Mouse (Mus musculus): Measurements from ENCODE around the gene Eif4e2. TPM values are rescaled to one million over a fixed set of nuclear protein-coding genes. Genes with fewer than 3 reads are reported as not detected.

The Eif4e2 gene
- polyA plus RNA-seq, 1 experiment, result 127 TPM

- TF ChIP-seq CTCF (IDR thresholded peaks at IDR 0.05; ENCODE audit: control insufficient read depth, insufficient read depth, insufficient replicate concordance, low read depth, low read length), result no peak
- no peak for TF ChIP-seq POLR2A (IDR thresholded peaks at IDR 0.05; ENCODE audit: control insufficient read depth, low read depth, low read length)
- Histone ChIP-seq H3K36me3 (ENCODE audit: control insufficient read depth, insufficient read depth, low read length) (no peaks in the 10 kb centered on the region), H3K4me3 (ENCODE audit: control insufficient read depth, low read depth, low read length) (no peak overlapping the region), H3K27ac (ENCODE audit: control insufficient read depth, insufficient read depth, low read depth, low read length) (no peak overlapping the region), H3K4me1 (ENCODE audit: control insufficient read depth, insufficient read depth, low read length) (peaks cover 10% of the 10 kb centered on the region), H3K27me3 (ENCODE audit: control insufficient read depth, insufficient read depth, low read length) (no peaks in the 10 kb centered on the region)
Measured at GRCm38 (mm10) chr1:87280281-87280680, 66.6 kb downstream of the Eif4e2 start.

GRCm38 (mm10) chr1:87281599-87282412 is 68.1 kb downstream of the Eif4e2 start:
- Histone ChIP-seq H3K4me3 (ENCODE audit: control insufficient read depth, low read depth, low read length) (peak overlapping the region; percentile 55), H3K27ac (ENCODE audit: control insufficient read depth, insufficient read depth, low read depth, low read length) (no peak overlapping the region), H3K4me1 (ENCODE audit: control insufficient read depth, insufficient read depth, low read length) (peaks cover 10% of the 10 kb centered on the region), H3K27me3 (ENCODE audit: control insufficient read depth, insufficient read depth, low read length) (no peaks in the 10 kb centered on the region), H3K36me3 (ENCODE audit: control insufficient read depth, insufficient read depth, low read length) (no peaks in the 10 kb centered on the region)
- TF ChIP-seq POLR2A (IDR thresholded peaks at IDR 0.05; ENCODE audit: control insufficient read depth, low read depth, low read length) (no peak), CTCF (IDR thresholded peaks at IDR 0.05; ENCODE audit: control insufficient read depth, insufficient read depth, insufficient replicate concordance, low read depth, low read length) (no peak)

- Histone ChIP-seq H3K27ac (ENCODE audit: control insufficient read depth, insufficient read depth, low read depth, low read length) (no peak overlapping the region), H3K27me3 (ENCODE audit: control insufficient read depth, insufficient read depth, low read length) (no peaks in the 10 kb centered on the region), H3K4me1 (ENCODE audit: control insufficient read depth, insufficient read depth, low read length) (peaks cover 10% of the 10 kb centered on the region), H3K4me3 (ENCODE audit: control insufficient read depth, low read depth, low read length) (peak overlapping the region; percentile 55), H3K36me3 (ENCODE audit: control insufficient read depth, insufficient read depth, low read length) (no peaks in the 10 kb centered on the region)
- TF ChIP-seq CTCF (IDR thresholded peaks at IDR 0.05; ENCODE audit: control insufficient read depth, insufficient read depth, insufficient replicate concordance, low read depth, low read length) (peak; percentile 25; the same call in 1 of the 2 replicates), POLR2A (IDR thresholded peaks at IDR 0.05; ENCODE audit: control insufficient read depth, low read depth, low read length) (no peak)
Measured at GRCm38 (mm10) chr1:87282413-87282788, 68.7 kb downstream of the Eif4e2 start.

GRCm38 (mm10) chr1:87283410-87283960 is 69.8 kb downstream of the Eif4e2 start:
- Histone ChIP-seq H3K4me1 (ENCODE audit: control insufficient read depth, insufficient read depth, low read length) (peaks cover 10% of the 10 kb centered on the region), H3K4me3 (ENCODE audit: control insufficient read depth, low read depth, low read length) (no peak overlapping the region), H3K36me3 (ENCODE audit: control insufficient read depth, insufficient read depth, low read length) (no peaks in the 10 kb centered on the region; the same call in 1 of the 2 replicates), H3K27ac (ENCODE audit: control insufficient read depth, insufficient read depth, low read depth, low read length) (no peak overlapping the region), H3K27me3 (ENCODE audit: control insufficient read depth, insufficient read depth, low read length) (no peaks in the 10 kb centered on the region)
- TF ChIP-seq CTCF (IDR thresholded peaks at IDR 0.05; ENCODE audit: control insufficient read depth, insufficient read depth, insufficient replicate concordance, low read depth, low read length), result no peak
- TF ChIP-seq POLR2A (IDR thresholded peaks at IDR 0.05; ENCODE audit: control insufficient read depth, low read depth, low read length), result no peak

GRCm38 (mm10) chr1:87287105-87287504 is 73.4 kb downstream of the Eif4e2 start:
- no peak for TF ChIP-seq CTCF (IDR thresholded peaks at IDR 0.05; ENCODE audit: control insufficient read depth, insufficient read depth, insufficient replicate concordance, low read depth, low read length)
- no peak for TF ChIP-seq POLR2A (IDR thresholded peaks at IDR 0.05; ENCODE audit: control insufficient read depth, low read depth, low read length)
- H3K36me3 ChIP-seq (ENCODE audit: control insufficient read depth, insufficient read depth, low read length), result no peaks in the 10 kb centered on the region; the same call in 1 of the 2 replicates
- no peak overlapping the region for H3K27ac ChIP-seq (ENCODE audit: control insufficient read depth, insufficient read depth, low read depth, low read length)
- peaks cover 7% of the 10 kb centered on the region for H3K4me1 ChIP-seq (ENCODE audit: control insufficient read depth, insufficient read depth, low read length)
- no peaks in the 10 kb centered on the region for H3K27me3 ChIP-seq (ENCODE audit: control insufficient read depth, insufficient read depth, low read length)
- peak overlapping the region; percentile 7 for H3K4me3 ChIP-seq (ENCODE audit: control insufficient read depth, low read depth, low read length)

Other genes starting within 250 kb of the Eif4e2 start
- 2.2 and 3.6 TPM in 2 replicates for gene Alppl2, start 124.0 kb upstream of the Eif4e2 start, polyA plus RNA-seq (2012; rRNA removed)
- gene Alpi, start 112.3 kb upstream of the Eif4e2 start, polyA plus RNA-seq (2012; rRNA removed), result 0.17 and 0.19 TPM in 2 replicates
- 1.5 and 1.7 TPM in 2 replicates for gene Akp3, start 88.9 kb upstream of the Eif4e2 start, polyA plus RNA-seq (2012; rRNA removed)
- 5.8 and 6.8 TPM in 2 replicates for gene Ecel1, start 57.4 kb upstream of the Eif4e2 start, polyA plus RNA-seq (2012; rRNA removed)
- 19.1 and 25.3 TPM in 2 replicates for gene Prss56, start 30.6 kb upstream of the Eif4e2 start, polyA plus RNA-seq (2012; rRNA removed)
- gene Chrnd, start 23.3 kb upstream of the Eif4e2 start, polyA plus RNA-seq (2012; rRNA removed), result 0.02 and 0.08 TPM in 2 replicates
- not detected in 2 replicates for gene Chrng, start 9.3 kb upstream of the Eif4e2 start, polyA plus RNA-seq (2012; rRNA removed)
- gene Efhd1, start 50.4 kb downstream of the Eif4e2 start, polyA plus RNA-seq (2012; rRNA removed), result 418 and 483 TPM in 2 replicates
- gene Gigyf2, start 113.1 kb downstream of the Eif4e2 start, polyA plus RNA-seq (2012; rRNA removed), result 63.6 and 74.0 TPM in 2 replicates
- gene Kcnj13, start 180.8 kb downstream of the Eif4e2 start, polyA plus RNA-seq (2012; rRNA removed), result 0.16 and 0.31 TPM in 2 replicates